Mouse (Mus musculus) G1E (cell line): ENCODE data around the gene Tiam2.

Experiments used
- CTCF ChIP-seq: IDR thresholded peaks from 2 replicates; pipeline ENCODE4 v1.5.1; 2012; ENCODE audit warnings: low read depth, low read length, inconsistent platforms, mixed read lengths
- POLR2AphosphoS5 ChIP-seq: IDR thresholded peaks from 2 replicates; pipeline ENCODE4 v1.6.1; 2012; ENCODE audit warnings: low read depth, low read length, inconsistent platforms; ENCODE audit not compliant: insufficient replicate concordance

DNA sequence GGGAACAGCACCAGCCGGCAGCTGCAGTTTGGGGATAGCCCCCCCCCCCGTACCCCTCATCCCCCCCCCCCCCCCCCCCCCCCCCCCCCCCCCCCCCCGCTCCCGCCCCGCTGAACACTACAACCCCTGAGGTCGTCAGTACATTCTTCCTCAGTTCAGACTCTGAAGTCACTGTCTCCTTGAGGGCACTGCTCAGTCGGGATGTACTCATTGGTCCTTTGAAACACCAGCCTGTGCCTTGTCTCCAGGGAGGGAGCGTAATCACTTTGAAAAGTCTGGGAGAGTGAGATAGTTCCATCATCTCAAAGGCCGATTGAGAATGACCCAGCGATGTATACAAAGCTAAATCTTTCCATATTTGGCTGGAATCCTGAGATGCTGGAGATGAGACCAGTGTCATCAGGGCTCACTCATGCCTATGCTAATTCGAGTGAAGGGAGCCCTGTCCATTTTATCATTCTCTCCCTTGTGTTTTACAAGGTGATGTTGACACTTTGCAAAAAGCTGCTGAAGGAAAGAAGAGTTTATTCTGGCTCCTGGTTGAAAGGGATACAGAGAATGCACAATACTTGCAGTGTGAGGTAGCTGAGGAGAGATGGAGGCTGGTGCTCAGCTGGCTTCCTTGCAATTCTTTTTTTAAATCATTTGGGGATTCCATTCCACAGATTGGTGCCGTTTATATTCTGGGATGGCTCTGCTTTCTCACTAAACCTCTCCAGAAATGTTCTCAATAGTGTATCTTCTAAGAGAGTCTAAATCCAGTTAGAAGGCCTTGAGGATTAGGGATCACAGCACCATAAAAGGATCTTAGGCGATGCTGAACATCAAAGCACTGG is 53.6 kb downstream of the Tiam2 start:
- TF ChIP-seq CTCF, result no peak
- no peak for TF ChIP-seq POLR2AphosphoS5
